In the genomic region with DNA sequence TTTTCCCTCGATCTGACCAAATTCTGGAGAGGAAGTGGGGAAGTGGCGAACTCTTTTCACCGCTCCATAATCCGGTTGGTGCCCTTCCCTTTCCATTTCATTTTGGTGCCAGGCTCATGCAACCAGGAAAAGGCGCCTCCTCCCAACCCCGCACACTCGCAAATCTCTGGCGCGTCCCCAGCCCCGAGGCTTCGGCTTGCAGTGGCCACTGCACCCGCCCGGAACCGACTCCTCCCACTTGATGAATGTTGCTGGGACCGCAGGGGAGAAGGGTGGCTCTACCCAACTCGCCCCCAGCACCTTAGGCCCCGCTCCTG, we compare ENCODE assay signal across 8 mouse cellular contexts. TPM values are rescaled to one million over a fixed set of nuclear protein-coding genes. Genes with fewer than 3 reads are reported as not detected.
A peak's percentile ranks its signal among the peaks of the same experiment; 100 is the strongest.
DNase-seq lines count a peak whose midpoint lies in the region; ATAC-seq lines count a peak whose summit lies in the region.
"Had no signal": no experiment of that assay in that cellular context is flagged by ENCODE, and none has a peak within 500 bp of the region (broad histone marks: within the 10 kb centered on the region; RNA-seq: fewer than 3 reads in every experiment).

No protein-coding gene starts in this region.

- peaks cover 39% of the 10 kb centered on the region for H3K4me1 ChIP-seq in megakaryocyte, embryonic 14.5 days
- H3K4me1 ChIP-seq in forebrain, embryonic 11.5 days (replicated peaks; ENCODE audit: control insufficient read depth, insufficient read depth, low read length) = peaks cover 12% of the 10 kb centered on the region
- peaks cover 24% of the 10 kb centered on the region for H3K4me1 ChIP-seq in limb, embryonic 12.5 days (replicated peaks)
- H3K4me1 ChIP-seq in stomach, embryonic 15.5 days = peaks cover 13% of the 10 kb centered on the region

- H3K27ac ChIP-seq in forebrain, embryonic 11.5 days (ENCODE audit: low read depth, low read length) = peak overlapping the region; percentile 86; the same call in 1 of the 2 replicates
- H3K27ac ChIP-seq in limb, embryonic 12.5 days = peak overlapping the region; percentile 95
- peak overlapping the region; percentile 98 for H3K27ac ChIP-seq in stomach, embryonic 15.5 days

- peak overlapping the region; percentile 99 for H3K4me3 ChIP-seq in megakaryocyte, embryonic 14.5 days (replicated peaks)
- peak overlapping the region; percentile 86 for H3K4me3 ChIP-seq in forebrain, embryonic 11.5 days (ENCODE audit: low read depth, low read length)
- peak overlapping the region; percentile 85 for H3K4me3 ChIP-seq in limb, embryonic 12.5 days (replicated peaks)
- H3K4me3 ChIP-seq in stomach, embryonic 15.5 days (replicated peaks) = peak overlapping the region; percentile 77

- no peaks in the 10 kb centered on the region for H3K27me3 ChIP-seq in megakaryocyte, embryonic 14.5 days (replicated peaks)
- H3K27me3 ChIP-seq in forebrain, embryonic 11.5 days (ENCODE audit: control insufficient read depth, insufficient read depth, low read length) = no peaks in the 10 kb centered on the region
- no peaks in the 10 kb centered on the region for H3K27me3 ChIP-seq in limb, embryonic 12.5 days
- H3K27me3 ChIP-seq in stomach, embryonic 15.5 days (replicated peaks) = no peaks in the 10 kb centered on the region

- WGBS in forebrain, embryonic 11.5 days = 0% methylated on average over 17 of the region's 17 CpGs
- under 1% methylated on average over 17 of the region's 17 CpGs for WGBS in limb, embryonic 12.5 days
- WGBS in stomach, embryonic 15.5 days = 0% methylated on average over 16 of the region's 17 CpGs

- H3K9me3 ChIP-seq in megakaryocyte, embryonic 14.5 days = peaks cover 8% of the 10 kb centered on the region
- no peaks in the 10 kb centered on the region for H3K9me3 ChIP-seq in forebrain, embryonic 11.5 days (ENCODE audit: control insufficient read depth, low read length)
- H3K9me3 ChIP-seq in limb, embryonic 12.5 days = no peaks in the 10 kb centered on the region
- no peaks in the 10 kb centered on the region for H3K9me3 ChIP-seq in stomach, embryonic 15.5 days

- peaks cover 4% of the 10 kb centered on the region for H3K36me3 ChIP-seq in megakaryocyte, embryonic 14.5 days (replicated peaks; ENCODE audit: low read length)
- no peaks in the 10 kb centered on the region; the same call in 1 of the 2 replicates for H3K36me3 ChIP-seq in forebrain, embryonic 11.5 days (ENCODE audit: control insufficient read depth, insufficient read depth, low read length)
- H3K36me3 ChIP-seq in limb, embryonic 12.5 days = no peaks in the 10 kb centered on the region
- no peaks in the 10 kb centered on the region for H3K36me3 ChIP-seq in stomach, embryonic 15.5 days

- no peak for DNase-seq in forebrain, embryonic 11.5 days (ENCODE audit: low spot score)
- DNase-seq in spleen, postnatal 14 days (ENCODE audit: low spot score in 2 of 2) = no peak
- no peak for DNase-seq in cerebellum, adult 8-10 months

- ATAC-seq in megakaryocyte, adult 5-6 weeks (ENCODE audit: poor library complexity, severe bottlenecking) = no peak
- no peak for ATAC-seq in forebrain, embryonic 11.5 days (replicated peaks; ENCODE audit: low FRiP score)
- ATAC-seq in limb, embryonic 12.5 days (ENCODE audit: insufficient number of reproducible peaks, insufficient read depth, low FRiP score, low TSS enrichment, low read depth) = no peak; the same call in 1 of the 2 replicates
- no peak for ATAC-seq in stomach, embryonic 15.5 days (ENCODE audit: insufficient read depth, low FRiP score, low read depth)

- peak overlapping the region; percentile 87 for H3K4me2 ChIP-seq in forebrain, embryonic 11.5 days (ENCODE audit: low read depth, low read length, severe bottlenecking)
- H3K4me2 ChIP-seq in limb, embryonic 12.5 days = peak overlapping the region; percentile 91
- H3K4me2 ChIP-seq in stomach, embryonic 15.5 days = peak overlapping the region; percentile 82

- peak overlapping the region; percentile 89 for H3K9ac ChIP-seq in forebrain, embryonic 11.5 days (ENCODE audit: low read length)
- peak overlapping the region; percentile 80 for H3K9ac ChIP-seq in limb, embryonic 12.5 days (replicated peaks)
- peak overlapping the region; percentile 94 for H3K9ac ChIP-seq in stomach, embryonic 15.5 days

RNA-seq across cellular contexts. Expression of a gene that starts 0.7 kb away (rescaled TPM):
- 4.9 TPM in 1 of 2 replicates, not detected in the other for polyA plus RNA-seq in megakaryocyte, embryonic 14.5 days (2012; ENCODE audit: insufficient read depth, low replicate concordance)
- total RNA-seq in megakaryocyte, adult 5-6 weeks (2015) = 13.2 and 22.5 TPM in 2 replicates
- 34.1 and 52.3 TPM in 2 replicates for total RNA-seq in megakaryocyte, adult 5-6 weeks (2017)
- polyA plus RNA-seq in forebrain, embryonic 11.5 days (2014; fragmentation: Nextera tagmentation; extraction: Ambion mirVana) = 15.0 and 31.9 TPM in 2 replicates
- 36.3 and 57.2 TPM in 2 replicates for polyA plus RNA-seq in limb, embryonic 12.5 days (2016; fragmentation: Nextera tagmentation; extraction: Ambion mirVana)
- 29.9 and 38.0 TPM in 2 replicates for polyA plus RNA-seq in stomach, embryonic 15.5 days (2015; fragmentation: Nextera tagmentation; extraction: Ambion mirVana)

RNA-seq across cellular contexts. Expression of a gene that starts 0.7 kb away (rescaled TPM):
- polyA plus RNA-seq in megakaryocyte, embryonic 14.5 days (2012; ENCODE audit: insufficient read depth, low replicate concordance) = 15.3 and 27.4 TPM in 2 replicates
- 25.3 and 30.6 TPM in 2 replicates for total RNA-seq in megakaryocyte, adult 5-6 weeks (2015)
- total RNA-seq in megakaryocyte, adult 5-6 weeks (2017) = 13.1 and 13.8 TPM in 2 replicates
- polyA plus RNA-seq in forebrain, embryonic 11.5 days (2014; fragmentation: Nextera tagmentation; extraction: Ambion mirVana) = 139 and 144 TPM in 2 replicates
- polyA plus RNA-seq in limb, embryonic 12.5 days (2016; fragmentation: Nextera tagmentation; extraction: Ambion mirVana) = 113 and 114 TPM in 2 replicates
- polyA plus RNA-seq in stomach, embryonic 15.5 days (2015; fragmentation: Nextera tagmentation; extraction: Ambion mirVana) = 70.3 and 75.2 TPM in 2 replicates

RNA-seq across cellular contexts. Expression of a gene that starts 17.0 kb away (rescaled TPM):
- 11.4 and 20.1 TPM in 2 replicates for polyA plus RNA-seq in megakaryocyte, embryonic 14.5 days (2012; ENCODE audit: insufficient read depth, low replicate concordance)
- total RNA-seq in megakaryocyte, adult 5-6 weeks (2015) = 22.5 and 30.0 TPM in 2 replicates
- total RNA-seq in megakaryocyte, adult 5-6 weeks (2017) = 45.2 and 51.7 TPM in 2 replicates
- polyA plus RNA-seq in forebrain, embryonic 11.5 days (2014; fragmentation: Nextera tagmentation; extraction: Ambion mirVana) = 100 and 110 TPM in 2 replicates
- polyA plus RNA-seq in limb, embryonic 12.5 days (2016; fragmentation: Nextera tagmentation; extraction: Ambion mirVana) = 80.1 and 90.2 TPM in 2 replicates
- 50.1 and 52.2 TPM in 2 replicates for polyA plus RNA-seq in stomach, embryonic 15.5 days (2015; fragmentation: Nextera tagmentation; extraction: Ambion mirVana)

RNA-seq across cellular contexts. Expression of a gene that starts 28.4 kb away (rescaled TPM):
- 108 and 160 TPM in 2 replicates for polyA plus RNA-seq in megakaryocyte, embryonic 14.5 days (2012; ENCODE audit: insufficient read depth, low replicate concordance)
- total RNA-seq in megakaryocyte, adult 5-6 weeks (2015) = 20.0 and 22.0 TPM in 2 replicates
- 24.1 and 26.6 TPM in 2 replicates for total RNA-seq in megakaryocyte, adult 5-6 weeks (2017)
- 36.4 and 37.9 TPM in 2 replicates for polyA plus RNA-seq in forebrain, embryonic 11.5 days (2014; fragmentation: Nextera tagmentation; extraction: Ambion mirVana)
- 56.4 and 60.4 TPM in 2 replicates for polyA plus RNA-seq in limb, embryonic 12.5 days (2016; fragmentation: Nextera tagmentation; extraction: Ambion mirVana)
- 51.1 and 54.1 TPM in 2 replicates for polyA plus RNA-seq in stomach, embryonic 15.5 days (2015; fragmentation: Nextera tagmentation; extraction: Ambion mirVana)

RNA-seq across cellular contexts. Expression of a gene that starts 28.5 kb away (rescaled TPM):
- not detected in 2 replicates for polyA plus RNA-seq in megakaryocyte, embryonic 14.5 days (2012; ENCODE audit: insufficient read depth, low replicate concordance)
- not detected in 2 replicates for total RNA-seq in megakaryocyte, adult 5-6 weeks (2015)
- total RNA-seq in megakaryocyte, adult 5-6 weeks (2017) = not detected in 2 replicates
- 0.11 and 0.17 TPM in 2 replicates for polyA plus RNA-seq in forebrain, embryonic 11.5 days (2014; fragmentation: Nextera tagmentation; extraction: Ambion mirVana)
- polyA plus RNA-seq in limb, embryonic 12.5 days (2016; fragmentation: Nextera tagmentation; extraction: Ambion mirVana) = 0.06 and 0.09 TPM in 2 replicates
- 0.12 TPM in 1 of 2 replicates, not detected in the other for polyA plus RNA-seq in stomach, embryonic 15.5 days (2015; fragmentation: Nextera tagmentation; extraction: Ambion mirVana)
- total RNA-seq: neutrophil, adult 5-6 weeks had no signal
